In the genomic region with DNA sequence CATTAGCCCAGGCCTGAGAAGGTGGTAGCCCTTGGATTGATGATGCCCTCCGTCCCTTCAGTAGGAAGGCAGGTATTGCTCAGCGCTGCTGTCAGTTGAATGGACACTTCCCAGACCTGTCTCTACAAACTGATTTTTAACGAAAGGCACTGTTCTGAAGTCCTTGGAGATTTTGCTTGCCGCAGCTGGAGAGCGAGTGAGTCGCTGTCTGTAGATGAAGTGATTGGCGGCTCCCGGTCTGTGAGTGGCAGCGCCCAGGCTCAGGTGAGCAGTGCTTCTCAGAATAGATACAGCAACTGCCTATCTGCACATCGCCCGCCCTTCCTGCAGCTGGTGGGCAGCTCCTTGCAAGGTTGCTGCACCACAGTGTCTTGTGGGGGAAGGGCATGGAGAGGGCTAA, we compare ENCODE assay signal across 41 mouse cellular contexts. TPM values are rescaled to one million over a fixed set of nuclear protein-coding genes. Genes with fewer than 3 reads are reported as not detected.
"Had no signal": no experiment of that assay in that cellular context is flagged by ENCODE, and none has a peak within 500 bp of the region (broad histone marks: within the 10 kb centered on the region; RNA-seq: fewer than 3 reads in every experiment).

No protein-coding gene starts in this region.

- H3K4me3 ChIP-seq: heart, embryonic 10.5 days; heart, embryonic 12.5 days; heart, embryonic 13.5 days; heart, embryonic 15.5 days; hindbrain, embryonic 10.5 days; hindbrain, embryonic 12.5 days; hindbrain, embryonic 13.5 days; hindbrain, embryonic 15.5 days; intestine, embryonic 15.5 days; kidney, embryonic 15.5 days; layer of hippocampus, adult 2 months had no signal

- ATAC-seq: hindbrain, postnatal 0 days; inflammation-experienced regulatory T-cells, adult 6 months; intestine, embryonic 15.5 days; intestine, embryonic 16.5 days; intestine, postnatal 0 days had no signal

- H3K9ac ChIP-seq: heart, embryonic 12.5 days; heart, embryonic 13.5 days; heart, embryonic 15.5 days; hindbrain, embryonic 12.5 days; hindbrain, embryonic 13.5 days; hindbrain, embryonic 14.5 days; hindbrain, embryonic 15.5 days; intestine, embryonic 15.5 days; kidney, embryonic 15.5 days had no signal

- H3K4me2 ChIP-seq: heart, embryonic 11.5 days; heart, embryonic 12.5 days; heart, embryonic 13.5 days; heart, embryonic 15.5 days; hindbrain, embryonic 12.5 days; hindbrain, embryonic 13.5 days; hindbrain, embryonic 14.5 days; hindbrain, embryonic 15.5 days; intestine, embryonic 15.5 days; kidney, embryonic 15.5 days had no signal

- H3K36me3 ChIP-seq: heart, embryonic 10.5 days; hindbrain, embryonic 15.5 days; intestine, embryonic 15.5 days had no signal

- DNase-seq: heart, postnatal 10 days; heart, postnatal 14 days; heart, postnatal 36 days; heart, postnatal 4 days; kidney, adult 11 months; kidney, adult 18-20 months; kidney, adult 2 months; kidney, adult 8-10 months; kidney, adult 9 months; kidney, postnatal 10 days; kidney, postnatal 14 days; kidney, postnatal 36 days; kidney, postnatal 4 days; layer of hippocampus, adult 9-11 months; layer of hippocampus, postnatal 36 days had no signal

- H3K27ac ChIP-seq: heart, embryonic 10.5 days; heart, embryonic 13.5 days; heart, embryonic 15.5 days; hindbrain, embryonic 10.5 days; hindbrain, embryonic 12.5 days; hindbrain, embryonic 13.5 days; hindbrain, embryonic 14.5 days; hindbrain, embryonic 15.5 days; hindbrain, postnatal 0 days; intestine, embryonic 15.5 days; kidney, embryonic 15.5 days; kidney, postnatal 0 days; layer of hippocampus, adult 2 months had no signal

- H3K27me3 ChIP-seq: heart, embryonic 13.5 days; heart, embryonic 15.5 days; hindbrain, embryonic 12.5 days; hindbrain, embryonic 15.5 days; intestine, embryonic 15.5 days; kidney, embryonic 15.5 days had no signal

- H3K9me3 ChIP-seq: heart, embryonic 10.5 days; heart, embryonic 12.5 days; heart, embryonic 13.5 days; heart, embryonic 15.5 days; hindbrain, embryonic 10.5 days; hindbrain, embryonic 12.5 days; hindbrain, embryonic 13.5 days; hindbrain, embryonic 15.5 days; intestine, embryonic 15.5 days; kidney, embryonic 15.5 days had no signal

- H3K4me1 ChIP-seq: heart, embryonic 10.5 days; intestine, embryonic 15.5 days; kidney, embryonic 15.5 days had no signal

RNA-seq across cellular contexts. Expression of a gene that starts 38.1 kb away (rescaled TPM):
- polyA plus RNA-seq: heart, embryonic 10.5 days; heart, embryonic 11.5 days; heart, embryonic 12.5 days; heart, embryonic 13.5 days; heart, embryonic 14.5 days; heart, embryonic 15.5 days; heart, embryonic 16.5 days; heart, postnatal 0 days; hindbrain, embryonic 16.5 days; inflammation-experienced regulatory T-cells, adult 6 months; intestine, embryonic 14.5 days; intestine, embryonic 15.5 days; intestine, embryonic 16.5 days; intestine, postnatal 0 days; kidney, adult 2 months; kidney, embryonic 14.5 days; kidney, embryonic 15.5 days; kidney, embryonic 16.5 days; kidney, postnatal 0 days; large intestine, adult 2 months had no signal
